Mouse (Mus musculus): ENCODE results near the gene Snx8.
A peak's percentile ranks its signal among the peaks of the same experiment; 100 is the strongest.

Snx8 gene

GRCm38 (mm10) chr5:140346050-140346449 is 43.0 kb downstream of the Snx8 start:
- no peak for DNase-seq (ENCODE audit: low read depth, low spot score)

- no peak for DNase-seq (ENCODE audit: low read depth, low spot score)
These were observed 43.8 kb downstream of the Snx8 start for GRCm38 (mm10) chr5:140345244-140345643.

GRCm38 (mm10) chr5:140342880-140343279 is 46.2 kb downstream of the Snx8 start:
- no peak for DNase-seq (ENCODE audit: low read depth, low spot score)

DNA sequence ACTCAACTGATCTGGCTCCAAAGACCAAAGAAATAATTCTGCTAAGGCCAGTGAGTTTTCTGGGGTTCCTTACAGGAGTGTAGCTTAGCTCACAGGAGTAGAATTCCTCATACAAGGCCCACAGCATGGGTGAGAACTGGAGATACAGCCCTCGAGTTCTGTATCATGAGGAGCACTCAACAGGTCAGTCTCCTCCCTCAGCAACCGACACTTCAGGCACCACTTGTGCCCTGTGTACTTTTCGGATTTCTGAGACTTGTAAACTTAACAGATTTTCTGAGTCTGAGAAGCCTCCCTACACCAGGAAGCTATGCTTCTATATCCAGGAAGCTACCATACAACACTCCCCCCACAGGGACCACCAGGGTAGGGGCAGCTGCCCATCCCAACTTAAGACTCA is 49.2 kb downstream of the Snx8 start:
- DNase-seq (ENCODE audit: low read depth, low spot score), result no peak

- DNase-seq (ENCODE audit: low read depth, low spot score), result no peak
These were observed 50.3 kb downstream of the Snx8 start for GRCm38 (mm10) chr5:140338779-140339178.

- no peak for DNase-seq (ENCODE audit: low read depth, low spot score)
These were observed 52.4 kb downstream of the Snx8 start for GRCm38 (mm10) chr5:140336680-140337079.

DNA sequence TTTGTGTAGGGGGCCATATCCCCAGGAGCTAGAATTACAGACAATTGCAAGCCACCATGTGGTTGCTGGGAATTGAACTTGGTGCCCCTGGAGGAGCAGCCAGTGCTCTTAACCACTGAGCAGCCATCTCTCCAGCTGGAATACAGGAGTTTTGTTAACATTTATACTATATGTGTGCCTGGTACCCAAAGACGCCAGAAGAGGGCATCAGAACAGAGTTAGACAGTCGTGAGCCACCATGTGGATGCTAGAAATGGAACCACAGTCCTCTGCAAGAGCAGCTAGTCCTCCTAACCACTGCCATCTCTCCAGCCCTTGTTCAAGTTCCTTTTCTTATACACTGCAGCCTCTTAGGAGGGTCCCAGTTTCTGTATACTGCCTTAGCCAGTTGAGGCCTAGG is 55.4 kb downstream of the Snx8 start:
- no peak for DNase-seq (ENCODE audit: low read depth, low spot score)

DNA sequence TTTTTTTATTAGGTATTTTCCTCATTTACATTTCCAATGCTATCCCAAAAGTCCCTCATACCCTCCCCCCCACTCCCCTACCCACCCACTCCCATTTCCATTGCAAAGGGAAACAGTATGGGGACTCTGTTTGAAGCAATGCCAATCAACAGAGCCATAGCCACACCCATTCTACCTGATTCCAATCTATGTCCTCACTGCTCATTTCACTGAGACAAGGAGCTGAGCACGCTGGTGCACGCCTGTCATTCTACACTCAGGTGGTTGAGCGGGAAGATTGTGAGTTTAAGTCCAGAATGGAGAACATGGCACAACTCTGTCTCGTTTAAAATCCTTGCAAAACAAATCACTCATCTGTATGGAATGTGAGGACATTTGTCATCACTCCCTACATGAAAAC is 56.5 kb downstream of the Snx8 start:
- DNase-seq (ENCODE audit: low read depth, low spot score), result no peak

DNA sequence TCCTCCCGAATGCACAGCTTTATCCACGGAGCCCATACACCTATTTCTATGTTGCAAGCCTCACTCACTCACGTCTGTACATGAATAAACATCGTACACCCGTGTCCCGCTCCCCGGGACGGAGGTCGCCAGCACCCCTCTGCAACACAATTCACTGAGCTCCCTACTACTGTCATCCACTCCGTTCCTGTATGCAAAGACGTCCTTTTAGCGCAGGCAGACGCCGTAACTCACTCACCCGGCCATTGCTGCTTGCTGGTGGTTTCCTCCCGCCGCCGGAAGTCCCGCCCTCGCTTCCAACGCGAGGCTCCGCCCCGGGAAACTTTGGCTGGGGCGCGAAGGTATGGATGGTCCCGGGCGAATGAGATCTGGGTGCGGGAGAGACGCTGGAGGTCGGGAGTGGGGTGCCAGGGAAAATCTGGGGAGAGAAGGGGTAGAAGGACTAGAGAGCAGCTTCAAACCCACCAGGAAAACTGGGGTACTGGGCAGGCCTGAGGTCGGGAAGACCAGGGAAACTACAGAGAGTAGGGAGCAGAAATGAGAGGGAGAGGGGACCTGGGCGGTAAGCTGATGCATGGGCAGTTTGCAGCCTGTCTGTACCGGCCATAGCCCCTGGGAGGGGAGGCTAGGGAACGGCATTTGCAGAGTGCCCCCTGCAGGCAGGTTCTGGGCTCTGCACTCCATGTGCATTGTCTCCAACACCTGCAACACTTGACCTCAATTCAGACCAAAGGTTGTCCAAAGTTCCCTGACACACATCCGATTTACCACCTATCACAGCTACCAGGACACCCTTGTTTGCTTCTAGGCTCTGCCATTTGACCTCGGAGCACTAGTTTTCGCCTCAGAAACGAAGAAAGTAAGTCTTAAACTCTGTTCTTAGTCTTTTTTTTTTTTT is 57.2 kb downstream of the Snx8 start, which contains the start of gene Mrm2:
Mrm2 (minus strand) TSS at position 284 of the 898 bp plus-strand sequence.
- peak; percentile 58 for DNase-seq (ENCODE audit: low read depth, low spot score)

GRCm38 (mm10) chr5:140324058-140324457 is 65.0 kb downstream of the Snx8 start:
- no peak for DNase-seq (ENCODE audit: low read depth, low spot score)

- DNase-seq (ENCODE audit: low read depth, low spot score), result no peak
These were observed 67.1 kb downstream of the Snx8 start for GRCm38 (mm10) chr5:140321756-140322575.

DNA sequence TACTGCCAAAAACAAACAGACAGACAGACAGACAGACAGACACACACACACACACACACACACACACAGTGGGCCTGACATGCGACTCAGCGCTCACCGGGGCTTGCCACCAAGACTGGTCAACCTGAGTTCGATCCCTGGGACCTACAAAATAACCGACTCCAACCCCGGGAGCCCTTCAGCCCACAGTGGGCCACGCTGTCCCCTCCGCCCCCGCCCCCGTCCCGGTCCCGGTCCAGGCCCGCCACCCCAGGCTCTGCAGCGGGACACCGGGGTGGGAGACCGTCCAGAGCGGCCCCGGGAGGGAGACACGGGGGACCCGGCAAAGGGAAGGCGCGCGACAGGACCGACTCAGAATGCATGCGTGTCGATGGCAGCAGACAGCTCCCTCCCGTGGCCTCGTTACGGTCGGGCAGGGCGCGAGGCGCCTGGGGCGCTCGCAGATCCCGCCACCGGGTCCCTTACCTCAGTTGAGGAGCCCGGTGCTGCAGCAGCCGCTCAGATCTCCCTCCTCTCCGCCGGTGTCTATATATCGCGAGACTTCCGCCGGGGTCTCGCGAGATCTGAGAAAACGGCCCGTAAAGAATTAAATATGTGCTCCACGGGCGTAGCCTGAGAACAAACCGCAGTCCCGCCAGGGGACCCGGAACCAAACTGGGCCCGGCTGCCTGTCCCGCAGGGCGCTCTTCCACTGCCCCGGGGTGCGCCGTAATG is 67.9 kb downstream of the Snx8 start, which contains the start of the genes Mad1l1 and Nudt1:
Mad1l1 (minus strand) TSS at position 511 of the 714 bp plus-strand sequence.
Nudt1 (plus strand) TSS at position 615 of the 714 bp plus-strand sequence.
- peak; percentile 85 for DNase-seq (ENCODE audit: low read depth, low spot score)

GRCm38 (mm10) chr5:140316716-140317115 is 72.3 kb downstream of the Snx8 start:
- no peak for DNase-seq (ENCODE audit: low read depth, low spot score)

- no peak for DNase-seq (ENCODE audit: low read depth, low spot score)
These were observed 81.5 kb downstream of the Snx8 start for GRCm38 (mm10) chr5:140307602-140308001.

DNA sequence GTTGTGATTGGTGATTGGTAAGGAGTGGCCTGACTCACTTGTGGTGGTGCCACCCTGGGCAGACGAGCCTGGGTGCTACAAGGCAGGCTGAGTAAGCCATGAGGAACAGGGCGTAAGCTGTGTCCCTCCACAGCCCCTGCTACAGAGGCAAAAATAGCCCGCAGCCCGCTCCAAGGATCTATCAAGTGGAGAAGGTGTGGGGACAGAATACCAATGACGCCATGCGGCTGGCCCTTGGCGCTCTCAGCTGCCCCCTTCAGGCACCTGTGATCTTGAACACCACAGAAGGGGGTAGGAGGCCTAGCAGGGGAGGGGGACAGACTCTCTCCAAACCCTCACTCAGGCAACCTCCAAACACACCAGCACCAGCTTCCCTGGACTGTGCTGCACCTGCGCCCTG is 83.0 kb downstream of the Snx8 start:
- DNase-seq (ENCODE audit: low read depth, low spot score), result no peak

- no peak for DNase-seq (ENCODE audit: low read depth, low spot score)
These were observed 90.8 kb downstream of the Snx8 start for GRCm38 (mm10) chr5:140298291-140298690.

GRCm38 (mm10) chr5:140292152-140292551 is 96.9 kb downstream of the Snx8 start:
- peak; percentile 68 for DNase-seq (ENCODE audit: low read depth, low spot score)

Data from retina, adult 2 months (tissue).